ENCODE assay signal across 9 mouse cellular contexts in genomic region chr1:170866992-170867690, GRCm38 (mm10). TPM values are rescaled to one million over a fixed set of nuclear protein-coding genes. Genes with fewer than 3 reads are reported as not detected.
DNase-seq lines count a peak whose midpoint lies in the region; ATAC-seq and TF ChIP-seq lines count a peak whose summit lies in the region.
"Had no signal": no experiment of that assay in that cellular context is flagged by ENCODE, and none has a peak within 500 bp of the region (broad histone marks: within the 10 kb centered on the region; RNA-seq: fewer than 3 reads in every experiment).

No protein-coding gene starts in this region.

- peak overlapping the region; percentile 84 for H3K9ac ChIP-seq in forebrain, postnatal 0 days
- H3K9ac ChIP-seq in limb, embryonic 12.5 days (replicated peaks), result peak overlapping the region; percentile 74
- H3K9ac ChIP-seq in midbrain, embryonic 12.5 days (replicated peaks), result peak overlapping the region; percentile 70

- H3K36me3 ChIP-seq in forebrain, postnatal 0 days (ENCODE audit: insufficient read depth), result no peaks in the 10 kb centered on the region
- peaks cover 8% of the 10 kb centered on the region for H3K36me3 ChIP-seq in limb, embryonic 12.5 days
- H3K36me3 ChIP-seq in midbrain, embryonic 12.5 days, result no peaks in the 10 kb centered on the region

- H3K27me3 ChIP-seq in forebrain, postnatal 0 days (ENCODE audit: insufficient read depth, low read length), result no peaks in the 10 kb centered on the region
- H3K27me3 ChIP-seq in limb, embryonic 12.5 days, result no peaks in the 10 kb centered on the region
- H3K27me3 ChIP-seq in midbrain, embryonic 12.5 days, result no peaks in the 10 kb centered on the region

- peaks cover 7% of the 10 kb centered on the region; the same call in 1 of the 2 replicates for H3K4me1 ChIP-seq in forebrain, postnatal 0 days (ENCODE audit: insufficient read depth)
- peaks cover 10% of the 10 kb centered on the region; the same call in 1 of the 2 replicates for H3K4me1 ChIP-seq in limb, embryonic 12.5 days (replicated peaks)
- H3K4me1 ChIP-seq in midbrain, embryonic 12.5 days, result peaks cover 11% of the 10 kb centered on the region

- peak; percentile 47 for ATAC-seq in forebrain, postnatal 0 days
- ATAC-seq in limb, embryonic 12.5 days (ENCODE audit: insufficient number of reproducible peaks, insufficient read depth, low FRiP score, low TSS enrichment, low read depth), result peak; percentile 54; the same call in 1 of the 2 replicates
- ATAC-seq in midbrain, embryonic 12.5 days (ENCODE audit: low FRiP score, low read depth), result peak; percentile 64; the same call in 1 of the 2 replicates

- peak; percentile 21 for DNase-seq in cerebellum, adult 11-12 months
- no peak for DNase-seq in cerebellum, adult 11 months
- DNase-seq in thymus, postnatal 0 days (ENCODE audit: low spot score), result peak; percentile 27
- DNase-seq in thymus, postnatal 25 days, result no peak
- DNase-seq in forebrain, postnatal 0 days, result peak; percentile 57
- DNase-seq in ovary, adult 18-20 months (ENCODE audit: low spot score), result no peak

- WGBS in forebrain, postnatal 0 days, result 2% methylated on average over 30 of the region's 30 CpGs
- WGBS in limb, embryonic 12.5 days, result 5% methylated on average over 30 of the region's 30 CpGs
- 4% methylated on average over 30 of the region's 30 CpGs for WGBS in midbrain, embryonic 12.5 days

- no peak for TF ChIP-seq CTCF in forebrain, postnatal 0 days (IDR thresholded peaks at IDR 0.05; ENCODE audit: low read depth)

- peak overlapping the region; percentile 73 for H3K4me3 ChIP-seq in forebrain, postnatal 0 days (ENCODE audit: low read depth, low read length)
- H3K4me3 ChIP-seq in limb, embryonic 12.5 days (replicated peaks), result peak overlapping the region; percentile 81
- H3K4me3 ChIP-seq in midbrain, embryonic 12.5 days, result peak overlapping the region; percentile 73

- no peaks in the 10 kb centered on the region for H3K9me3 ChIP-seq in forebrain, postnatal 0 days (ENCODE audit: low read length)
- H3K9me3 ChIP-seq in limb, embryonic 12.5 days, result no peaks in the 10 kb centered on the region
- H3K9me3 ChIP-seq in midbrain, embryonic 12.5 days, result no peaks in the 10 kb centered on the region

- peak overlapping the region; percentile 67 for H3K4me2 ChIP-seq in forebrain, postnatal 0 days (ENCODE audit: low read depth)
- H3K4me2 ChIP-seq in limb, embryonic 12.5 days, result peak overlapping the region; percentile 88
- H3K4me2 ChIP-seq in midbrain, embryonic 12.5 days (replicated peaks), result peak overlapping the region; percentile 93

- peak overlapping the region; percentile 60 for H3K27ac ChIP-seq in forebrain, postnatal 0 days (ENCODE audit: low read depth, low read length)
- peak overlapping the region; percentile 62 for H3K27ac ChIP-seq in limb, embryonic 12.5 days
- peak overlapping the region; percentile 40; the same call in 1 of the 2 replicates for H3K27ac ChIP-seq in midbrain, embryonic 12.5 days (replicated peaks)

RNA-seq across cellular contexts. Expression of gene Atf6, which starts 0.4 kb away (rescaled TPM):
- polyA plus RNA-seq in thymus, postnatal 0 days (2015; fragmentation: Nextera tagmentation; extraction: Ambion mirVana), result 5.9 and 6.1 TPM in 2 replicates
- total RNA-seq in forebrain, postnatal 0 days (2014; rRNA removed), result 14.3 and 18.1 TPM in 2 replicates
- polyA plus RNA-seq in forebrain, postnatal 0 days (2015; fragmentation: Nextera tagmentation; extraction: Ambion mirVana), result 3.7 and 5.3 TPM in 2 replicates
- 8.4 and 9.3 TPM in 2 replicates for polyA plus RNA-seq in limb, embryonic 12.5 days (2016; fragmentation: Nextera tagmentation; extraction: Ambion mirVana)
- 9.3 and 10.7 TPM in 2 replicates for polyA plus RNA-seq in midbrain, embryonic 12.5 days (2016; fragmentation: Nextera tagmentation; extraction: Ambion mirVana)

RNA-seq across cellular contexts. Expression of gene Gm26620, which starts 17.7 kb away (rescaled TPM):
- 0.34 and 0.45 TPM in 2 replicates for polyA plus RNA-seq in thymus, postnatal 0 days (2015; fragmentation: Nextera tagmentation; extraction: Ambion mirVana)
- total RNA-seq in forebrain, postnatal 0 days (2014; rRNA removed), result 2.4 TPM in 1 of 2 replicates, not detected in the other
- 0.43 and 0.48 TPM in 2 replicates for polyA plus RNA-seq in forebrain, postnatal 0 days (2015; fragmentation: Nextera tagmentation; extraction: Ambion mirVana)
- polyA plus RNA-seq in limb, embryonic 12.5 days (2016; fragmentation: Nextera tagmentation; extraction: Ambion mirVana), result 0.28 and 0.42 TPM in 2 replicates
- 0.33 TPM in 1 of 2 replicates, not detected in the other for polyA plus RNA-seq in midbrain, embryonic 12.5 days (2016; fragmentation: Nextera tagmentation; extraction: Ambion mirVana)

RNA-seq across cellular contexts. Expression of gene Dusp12, which starts 18.2 kb away (rescaled TPM):
- polyA plus RNA-seq in thymus, postnatal 0 days (2015; fragmentation: Nextera tagmentation; extraction: Ambion mirVana), result 30.0 and 30.5 TPM in 2 replicates
- 41.0 and 44.2 TPM in 2 replicates for total RNA-seq in forebrain, postnatal 0 days (2014; rRNA removed)
- 37.4 and 39.2 TPM in 2 replicates for polyA plus RNA-seq in forebrain, postnatal 0 days (2015; fragmentation: Nextera tagmentation; extraction: Ambion mirVana)
- polyA plus RNA-seq in limb, embryonic 12.5 days (2016; fragmentation: Nextera tagmentation; extraction: Ambion mirVana), result 46.0 and 53.2 TPM in 2 replicates
- polyA plus RNA-seq in midbrain, embryonic 12.5 days (2016; fragmentation: Nextera tagmentation; extraction: Ambion mirVana), result 28.7 and 34.6 TPM in 2 replicates

RNA-seq across cellular contexts. Expression of gene Fcrlb, which starts 45.6 kb away (rescaled TPM):
- 0.19 and 0.73 TPM in 2 replicates for polyA plus RNA-seq in thymus, postnatal 0 days (2015; fragmentation: Nextera tagmentation; extraction: Ambion mirVana)
- total RNA-seq in forebrain, postnatal 0 days (2014; rRNA removed), result not detected in 2 replicates
- polyA plus RNA-seq in forebrain, postnatal 0 days (2015; fragmentation: Nextera tagmentation; extraction: Ambion mirVana), result 0.40 and 1.1 TPM in 2 replicates
- polyA plus RNA-seq in limb, embryonic 12.5 days (2016; fragmentation: Nextera tagmentation; extraction: Ambion mirVana), result not detected in 2 replicates
- 0.14 and 0.18 TPM in 2 replicates for polyA plus RNA-seq in midbrain, embryonic 12.5 days (2016; fragmentation: Nextera tagmentation; extraction: Ambion mirVana)
- total RNA-seq: heart, postnatal 14 days had no signal

Comparison
In these comparisons a context has a peak if more than half of its experiments do, and no peak if none do; other contexts are left out.
1. DNase-seq: peak in cerebellum, adult 11-12 months (single experiment), thymus, postnatal 0 days (single experiment) and forebrain, postnatal 0 days (single experiment); none in cerebellum, adult 11 months (single experiment), thymus, postnatal 25 days (single experiment) and ovary, adult 18-20 months (single experiment).
2. Peak in every context shown above with its lines, with median percentiles within 50 percentile points of each other: ATAC-seq, H3K27ac ChIP-seq, H3K4me2 ChIP-seq, H3K4me3 ChIP-seq and H3K9ac ChIP-seq.